Mouse (Mus musculus) spleen, adult 2 months (tissue): ENCODE results near the gene Prss46.

Experiments
- CTCF ChIP-seq: fragments of 200-500 bp; IDR thresholded peaks from 2 replicates; pipeline ENCODE4 v1.5.1; 2011; ENCODE audit warnings: mild to moderate bottlenecking, inconsistent platforms; ENCODE audit not compliant: insufficient read depth, insufficient read length, insufficient replicate concordance; ENCODE audit errors: extremely low read depth
- POLR2A ChIP-seq: fragments of 200-500 bp; IDR thresholded peaks from 2 replicates; pipeline ENCODE4 v1.6.1; 2011; ENCODE audit warnings: low read depth, low read length, inconsistent platforms

DNA sequence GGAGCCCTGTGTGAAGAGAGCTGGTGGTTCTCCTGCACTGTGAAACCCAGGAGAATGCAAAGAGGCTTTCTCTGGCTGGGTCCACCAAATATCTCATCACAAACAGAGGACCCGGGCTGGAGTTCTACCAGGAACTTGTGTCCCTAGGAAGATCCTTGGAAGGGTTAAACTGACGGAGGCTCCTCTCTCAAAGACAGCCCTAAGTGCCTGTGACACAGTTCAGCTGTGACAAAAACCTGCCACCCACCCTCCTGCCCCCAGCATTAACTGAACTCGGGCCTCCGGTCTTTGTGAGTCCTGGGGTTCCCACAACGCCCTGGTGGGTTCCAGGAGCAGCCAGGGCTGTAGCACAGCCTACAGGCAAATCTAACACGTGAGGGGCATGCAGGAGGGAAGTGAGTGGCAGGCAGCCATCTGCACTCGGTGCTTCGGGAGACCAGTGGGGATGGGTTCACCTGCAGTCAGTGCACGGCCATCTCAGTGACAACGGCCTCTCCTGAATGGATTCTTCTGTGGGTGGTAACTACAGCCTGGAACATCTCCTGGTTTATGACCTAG lies 55.2 kb downstream of the Prss46 start:
- no peak for TF ChIP-seq POLR2A
- no peak for TF ChIP-seq CTCF
